Mouse (Mus musculus) layer of hippocampus, adult 8-10 months (tissue): ENCODE measurements around the gene Rdh5. TPM values are rescaled to one million over a fixed set of nuclear protein-coding genes. Genes with fewer than 3 reads are reported as not detected.
A peak's percentile ranks its signal among the peaks of the same experiment; 100 is the strongest.

Experiments
- DNase-seq, 2 experiments: peaks; one replicate each; pipeline ENCODE4 v3.0.0; 2022; ENCODE audit warnings: low spot score in 2 of 2
- total RNA-seq, 4 experiments: library from RNA; stranded (reverse); gene quantifications; 2 replicates each; pipeline ENCODE4 v1.2.4; 2022

The Rdh5 gene
- total RNA-seq, 4 experiments from 2014 or later: 4.5 to 7.8 (median 7.2) TPM

DNA sequence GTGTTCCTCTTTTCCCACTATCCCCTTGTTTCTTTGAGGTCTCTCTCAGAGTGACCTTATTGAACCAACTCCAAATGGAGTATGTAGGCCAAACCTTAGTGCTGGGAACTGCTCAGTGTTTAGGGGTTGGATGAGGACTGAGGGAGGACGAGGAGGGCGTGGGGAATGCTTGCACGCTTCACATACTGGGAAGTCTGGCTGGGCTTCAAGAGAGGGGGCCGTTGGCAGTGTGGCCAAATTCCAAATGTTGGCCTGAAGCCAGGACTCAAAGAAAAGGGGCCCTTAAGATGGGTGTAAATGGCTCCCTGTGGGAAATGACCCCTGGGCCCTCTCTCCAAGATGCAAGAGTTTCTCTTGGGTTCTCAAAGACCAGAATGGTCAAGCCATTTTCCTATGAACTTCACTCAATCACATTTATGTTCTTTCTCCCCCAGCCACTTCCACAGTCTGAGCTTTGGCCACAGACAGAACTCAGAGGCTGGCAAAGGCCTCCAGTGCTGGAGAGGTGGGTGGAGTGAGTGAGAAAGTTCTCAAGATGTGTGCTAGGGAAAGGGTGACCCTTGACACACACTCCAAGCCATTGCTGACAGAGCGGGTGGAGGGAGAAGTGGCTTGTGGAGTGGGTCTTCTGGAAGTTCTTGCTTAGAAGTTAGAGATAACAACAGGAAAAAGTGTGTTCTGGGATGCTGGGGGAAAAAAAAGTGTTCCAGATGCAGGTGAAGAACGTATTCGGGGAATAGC lies 7.1 kb upstream of the Rdh5 start:
- no peak for DNase-seq

GRCm38 (mm10) chr10:128928356-128928755 lies 5.7 kb upstream of the Rdh5 start:
- DNase-seq: no peak

GRCm38 (mm10) chr10:128923935-128924334 lies 1.2 kb upstream of the Rdh5 start, which contains the start of gene Bloc1s1:
TSS of gene Bloc1s1 (minus strand) at chr10:128924035.
- DNase-seq: no peak

- DNase-seq: peak; percentile 94
Observed at GRCm38 (mm10) chr10:128923013-128923691, 464 bp upstream of the Rdh5 start.

GRCm38 (mm10) chr10:128921883-128922821 lies 536 bp downstream of the Rdh5 start:
- no peak for DNase-seq

GRCm38 (mm10) chr10:128921251-128921650 lies 1.4 kb downstream of the Rdh5 start:
- DNase-seq: no peak

GRCm38 (mm10) chr10:128920736-128921161 lies 1.9 kb downstream of the Rdh5 start:
- no peak for DNase-seq

GRCm38 (mm10) chr10:128919966-128920365 lies 2.7 kb downstream of the Rdh5 start:
- DNase-seq: no peak

DNA sequence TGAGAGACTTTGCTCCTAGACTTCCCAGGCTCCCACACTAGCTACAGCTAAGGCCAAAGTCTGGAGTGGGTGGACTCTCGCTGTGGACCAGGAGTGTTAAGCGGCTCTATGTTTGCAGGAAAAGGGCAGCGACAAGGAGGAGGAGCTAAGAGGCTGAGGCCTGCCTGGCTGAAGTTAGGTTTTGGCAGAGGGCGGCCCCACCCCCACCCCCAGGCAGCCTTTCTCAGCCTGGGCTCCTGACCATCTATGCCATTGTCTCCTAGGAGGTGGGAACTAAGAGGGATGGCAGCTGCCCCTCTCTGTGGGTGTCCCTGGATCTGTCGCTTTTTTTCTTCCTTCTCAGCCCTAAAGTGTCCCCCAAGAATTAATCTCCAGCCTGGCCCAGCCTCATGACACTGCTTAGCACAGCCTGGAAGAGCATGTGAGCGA lies 3.5 kb downstream of the Rdh5 start:
- no peak for DNase-seq

- DNase-seq: peak; percentile 53 to 60
Observed at GRCm38 (mm10) chr10:128918246-128918645, 4.4 kb downstream of the Rdh5 start.

DNA sequence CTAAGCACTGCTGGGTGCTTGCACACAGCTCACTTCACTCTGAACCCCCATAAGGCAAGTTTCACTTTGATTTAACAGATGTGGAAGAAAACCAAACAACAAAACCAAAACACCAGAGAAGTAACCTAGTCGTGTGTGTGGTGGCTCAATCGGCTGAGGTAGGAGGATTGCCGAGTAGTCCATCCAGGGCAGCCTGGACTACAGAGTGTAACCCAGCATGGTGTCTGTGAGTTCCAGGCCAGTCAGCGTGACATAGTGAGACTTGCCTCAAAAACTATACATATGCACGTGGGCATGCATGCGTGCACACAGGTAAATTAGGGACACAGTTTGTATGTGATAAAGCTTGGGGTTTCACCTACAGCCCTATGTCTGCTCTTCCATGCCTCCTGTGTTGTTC lies 5.3 kb downstream of the Rdh5 start:
- no peak for DNase-seq

DNA sequence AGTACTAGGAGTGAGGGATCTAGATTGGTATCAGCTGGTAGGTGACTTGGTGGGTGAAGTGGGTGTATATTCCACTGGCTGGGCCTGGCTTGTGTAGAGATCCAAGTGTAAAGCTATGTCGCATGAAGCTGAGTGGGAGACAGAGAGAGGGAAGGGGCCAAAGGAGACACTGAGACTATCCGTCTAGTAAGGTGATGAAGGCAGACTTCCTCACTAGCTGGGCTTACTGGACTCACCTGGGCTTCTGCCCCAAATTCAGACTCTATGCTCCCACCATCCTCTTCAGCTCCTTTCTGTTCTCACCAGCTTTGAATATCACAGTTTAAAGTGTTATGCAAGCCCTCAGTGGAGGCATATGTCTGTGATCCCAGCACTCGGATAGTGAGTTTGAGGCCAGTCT lies 6.0 kb downstream of the Rdh5 start:
- DNase-seq: no peak

DNA sequence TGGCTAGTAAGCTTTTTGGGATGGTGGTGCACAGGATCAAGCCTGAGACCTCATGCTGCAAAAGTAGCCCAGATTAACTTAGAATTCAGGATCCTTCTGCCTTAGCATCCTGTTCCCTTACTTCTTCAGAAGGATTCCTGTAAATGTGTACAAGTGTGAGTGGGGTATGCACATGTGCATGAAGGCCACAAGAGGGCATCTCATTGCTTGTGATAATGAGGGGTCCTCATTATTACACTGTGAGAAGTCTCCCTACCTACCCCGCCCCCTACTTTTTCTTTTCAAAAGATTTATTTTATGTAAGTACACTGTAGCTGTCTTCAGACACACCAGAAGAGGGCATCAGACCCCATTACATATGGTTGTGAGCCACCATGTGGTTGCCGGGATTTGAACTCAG lies 7.1 kb downstream of the Rdh5 start:
- DNase-seq: no peak

- DNase-seq: no peak
Observed at GRCm38 (mm10) chr10:128913696-128914095, 9.0 kb downstream of the Rdh5 start.

DNA sequence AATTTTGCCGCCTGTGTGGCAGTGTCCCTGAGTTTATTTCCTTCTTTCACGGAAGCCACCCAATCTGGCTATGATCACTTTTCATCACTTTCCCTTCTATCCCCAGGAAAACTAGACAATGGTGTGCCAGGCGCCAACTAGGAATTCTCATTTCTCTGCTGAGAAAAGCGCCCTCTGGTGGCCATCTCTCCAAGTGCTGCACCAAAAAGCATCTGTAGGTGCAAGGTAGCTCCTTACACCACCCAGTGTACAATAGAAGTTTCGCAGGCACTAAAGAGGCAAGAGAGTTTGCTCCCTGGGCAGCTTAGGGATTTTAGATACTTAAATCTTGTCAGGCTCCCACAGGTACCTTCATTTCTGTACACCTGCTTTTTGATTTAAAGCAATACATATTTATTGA lies 9.5 kb downstream of the Rdh5 start:
- peak; percentile 78 to 94 for DNase-seq

GRCm38 (mm10) chr10:128912791-128913190 lies 9.9 kb downstream of the Rdh5 start:
- no peak for DNase-seq

DNA sequence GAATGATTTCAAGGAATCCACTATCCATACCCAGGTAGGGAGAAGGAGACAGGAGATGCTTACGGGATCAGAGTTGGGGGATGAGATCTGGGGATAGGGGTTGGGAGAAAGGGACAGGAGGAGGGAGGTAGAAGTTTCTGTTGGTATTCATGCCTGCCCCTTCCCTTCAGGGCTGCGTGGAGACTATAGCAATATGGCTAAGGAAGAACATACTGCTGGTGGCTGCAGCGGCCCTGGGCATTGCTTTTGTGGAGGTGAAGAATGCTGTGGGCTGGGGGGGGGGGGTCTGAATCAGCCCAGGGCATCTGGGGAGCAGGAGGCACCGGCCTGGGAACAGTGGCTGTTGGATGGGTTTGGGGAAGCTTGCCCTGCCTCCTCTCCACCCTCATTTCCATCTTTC lies 10.4 kb downstream of the Rdh5 start:
- DNase-seq: no peak

DNA sequence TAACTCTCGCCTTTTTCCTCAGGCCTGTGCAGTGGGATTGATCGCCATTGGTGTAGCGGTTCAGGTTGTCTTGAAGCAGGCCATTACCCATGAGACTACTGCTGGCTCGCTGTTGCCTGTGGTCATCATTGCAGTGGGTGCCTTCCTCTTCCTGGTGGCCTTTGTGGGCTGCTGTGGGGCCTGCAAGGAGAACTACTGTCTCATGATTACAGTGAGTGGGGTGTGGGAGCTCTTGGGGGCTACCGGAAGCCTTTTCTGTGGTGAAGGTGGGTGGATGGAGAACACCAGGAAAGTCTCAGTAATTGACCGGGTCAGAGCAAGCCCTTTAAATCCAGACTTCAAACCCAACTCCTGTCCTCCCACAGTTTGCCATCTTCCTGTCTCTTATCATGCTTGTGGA lies 11.3 kb downstream of the Rdh5 start:
- no peak for DNase-seq

DNA sequence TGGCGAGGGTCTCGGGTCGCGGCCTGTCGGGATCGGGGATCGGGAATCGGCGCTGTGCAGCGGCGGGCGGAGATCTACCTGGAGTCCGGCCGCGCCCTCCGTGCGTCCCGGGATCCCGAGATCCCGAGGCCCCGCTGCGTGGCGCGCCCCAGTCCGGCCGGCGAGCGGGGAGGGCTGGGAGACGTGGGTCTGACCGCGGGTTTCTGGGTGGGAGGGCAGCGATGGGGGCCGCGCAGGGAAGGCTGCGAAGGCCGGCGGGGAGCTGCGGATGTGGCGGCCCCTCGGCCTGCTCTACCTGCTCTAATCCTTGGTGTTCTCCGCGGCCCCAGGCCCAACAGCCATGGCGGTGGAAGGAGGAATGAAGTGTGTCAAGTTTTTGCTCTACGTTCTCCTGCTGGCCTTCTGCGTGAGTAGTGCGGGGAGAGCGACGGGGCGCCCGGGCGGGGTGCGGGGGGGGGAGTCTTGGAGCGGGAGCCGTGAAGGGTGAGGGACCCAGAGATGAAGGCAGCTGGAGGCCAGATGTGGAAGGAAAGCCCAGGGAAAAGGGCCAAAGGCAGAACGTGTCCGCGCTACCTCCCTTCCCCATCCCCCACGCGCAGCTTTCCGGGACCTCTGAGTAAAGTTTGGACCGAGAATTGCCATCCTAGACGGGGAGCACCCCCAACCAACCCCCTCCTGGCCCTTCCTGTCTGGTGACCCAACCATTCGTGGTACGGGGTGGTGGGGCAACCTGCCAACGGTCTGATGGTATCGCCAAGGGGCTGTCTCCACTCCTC lies 12.4 kb downstream of the Rdh5 start:
- peak in 1 of 2 experiments; percentile 55 for DNase-seq

DNA sequence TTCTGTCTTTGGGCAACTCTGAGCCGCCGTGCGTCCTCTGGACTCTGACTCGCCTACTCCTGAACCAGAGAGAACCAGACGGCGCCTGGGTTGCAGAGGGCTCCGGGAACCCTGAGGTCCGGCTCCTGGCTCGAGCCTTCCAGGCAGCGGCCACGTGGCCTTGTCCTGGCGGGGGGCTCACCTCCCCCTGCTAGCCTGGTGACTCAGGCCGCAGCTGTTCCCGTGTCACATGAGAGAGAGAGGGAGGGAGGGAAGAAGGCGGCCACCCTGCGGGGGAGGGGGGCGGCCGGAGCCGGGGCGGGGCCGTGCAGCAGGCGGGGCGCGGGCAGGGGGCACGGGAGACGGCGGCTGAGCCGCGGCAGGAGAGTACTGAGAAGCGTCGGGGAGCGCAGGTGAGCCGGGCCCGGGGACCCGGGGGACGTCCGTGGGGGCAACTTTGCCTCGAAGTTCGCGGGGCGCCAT lies 13.1 kb downstream of the Rdh5 start:
- DNase-seq: peak; percentile 68 to 77
